Mouse (Mus musculus): ENCODE results near the gene Tmem87b.

Gene Tmem87b

DNA sequence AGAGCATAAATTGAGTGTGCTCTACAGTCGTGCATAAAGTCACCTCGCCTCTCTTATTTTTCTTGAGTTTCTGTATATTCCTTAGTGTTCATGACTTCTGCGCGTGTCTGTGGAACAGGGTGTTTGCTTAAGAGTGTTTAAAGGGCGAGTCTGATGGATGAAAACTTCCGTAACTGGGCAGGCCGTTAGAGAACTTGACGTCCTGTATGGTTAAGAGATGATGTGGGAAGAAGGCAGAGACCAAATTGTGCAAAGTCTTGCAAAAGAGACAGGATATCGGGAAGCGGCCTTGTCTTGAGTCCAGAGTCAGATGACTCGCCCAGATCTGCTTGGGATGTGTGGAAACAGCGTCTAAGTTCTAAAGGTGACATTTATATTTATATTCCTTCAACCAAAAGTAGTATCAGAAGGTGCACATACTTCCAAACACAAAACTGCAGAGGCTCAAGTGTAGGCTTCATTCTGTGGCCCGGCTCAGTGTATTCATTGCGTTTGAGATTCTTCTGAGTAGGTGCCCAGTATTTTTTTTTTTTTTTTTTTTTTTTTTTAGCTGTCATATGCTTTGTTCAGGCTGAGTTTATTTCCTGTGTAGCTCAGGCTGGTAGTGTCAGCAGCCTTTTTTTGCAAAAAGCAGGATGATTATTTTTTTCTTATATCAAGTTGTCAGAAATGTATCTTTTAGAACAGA is 1.2 kb downstream of the Tmem87b start:
- DNase-seq (ENCODE audit: low spot score), result no peak

- no peak for DNase-seq (ENCODE audit: low spot score)
These were observed 2.7 kb downstream of the Tmem87b start for GRCm38 (mm10) chr2:128820631-128821030.

GRCm38 (mm10) chr2:128823893-128824292 is 6.0 kb downstream of the Tmem87b start:
- DNase-seq (ENCODE audit: low spot score), result no peak

DNA sequence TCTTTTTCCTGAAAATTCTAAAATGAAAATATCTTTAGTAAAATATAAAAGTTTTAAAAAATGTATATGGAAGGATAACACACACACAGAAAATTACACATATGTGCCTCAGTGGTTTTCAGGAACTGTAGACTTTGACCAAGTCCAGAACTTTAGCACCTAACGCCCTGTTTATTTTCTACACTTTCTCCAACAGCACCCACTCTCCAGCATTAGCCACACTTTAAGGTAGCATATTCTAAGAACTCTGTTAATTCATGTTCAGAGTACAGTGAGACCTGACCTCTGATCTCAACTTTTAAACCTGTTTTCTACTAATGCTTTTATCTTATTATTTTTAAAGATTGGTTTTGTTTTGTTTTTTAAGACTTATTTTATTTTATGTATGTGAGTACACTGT is 9.9 kb downstream of the Tmem87b start:
- DNase-seq (ENCODE audit: low spot score), result no peak

- no peak for DNase-seq (ENCODE audit: low spot score)
These were observed 14.7 kb downstream of the Tmem87b start for GRCm38 (mm10) chr2:128832611-128833010.

DNA sequence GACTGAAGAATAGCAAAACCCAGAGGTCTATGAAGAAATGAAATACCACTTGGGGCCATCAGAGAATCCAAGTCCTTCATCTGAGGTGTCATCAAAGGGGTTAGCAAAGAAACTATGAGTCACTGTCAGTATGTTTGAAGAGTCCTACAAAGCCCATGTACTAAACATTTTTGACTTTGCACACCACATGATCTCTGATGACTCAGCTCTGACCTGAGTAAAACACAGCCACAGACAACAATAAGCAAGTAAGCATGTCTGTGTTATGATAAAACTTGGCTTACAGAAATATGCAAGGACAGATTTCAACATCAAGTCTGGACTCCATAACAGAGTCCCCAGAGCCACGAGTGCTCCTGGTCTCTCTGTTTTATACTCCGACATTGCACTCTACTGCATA is 15.1 kb downstream of the Tmem87b start:
- no peak for DNase-seq (ENCODE audit: low spot score)

DNA sequence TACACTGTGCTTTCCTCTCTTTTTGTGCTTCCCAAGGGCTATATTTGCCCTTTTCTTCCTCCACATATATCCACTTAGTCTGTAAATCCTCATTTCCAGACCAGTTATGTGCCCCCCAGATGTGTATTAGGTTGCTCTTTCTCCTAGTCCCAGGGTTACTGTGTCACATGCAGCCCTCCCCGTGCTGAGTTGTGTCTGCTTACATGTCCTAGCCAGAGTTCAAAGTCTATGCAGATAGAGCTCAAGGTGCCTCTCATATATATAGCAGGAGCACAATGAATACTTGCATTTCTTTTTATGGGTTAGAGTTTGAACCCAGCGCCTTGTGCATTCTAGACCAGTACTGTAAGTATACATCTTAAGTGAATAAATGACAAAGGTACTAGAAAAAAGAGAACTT is 15.5 kb downstream of the Tmem87b start:
- DNase-seq (ENCODE audit: low spot score), result no peak

GRCm38 (mm10) chr2:128837531-128837930 is 19.6 kb downstream of the Tmem87b start:
- no peak for DNase-seq (ENCODE audit: low spot score)

DNA sequence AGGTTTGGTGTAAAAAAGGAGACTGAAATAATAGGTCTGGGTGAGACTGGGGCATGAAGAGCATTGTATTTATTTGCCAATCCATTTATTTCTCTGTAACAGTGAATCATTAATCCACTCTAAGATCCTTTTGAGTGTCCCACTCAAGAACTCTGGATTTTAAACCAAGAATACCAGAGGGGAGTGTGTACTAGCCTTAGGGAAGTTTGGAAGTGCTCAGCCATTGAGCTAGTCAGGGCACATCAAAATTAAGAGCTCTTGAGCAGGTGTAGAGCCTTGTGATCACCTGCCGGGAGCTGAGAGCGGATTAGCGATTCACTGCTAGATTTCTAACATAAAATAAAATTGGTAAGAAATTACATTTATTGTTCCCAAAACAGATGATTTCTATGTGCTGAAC is 20.7 kb downstream of the Tmem87b start:
- DNase-seq (ENCODE audit: low spot score), result no peak

- DNase-seq (ENCODE audit: low spot score), result no peak
These were observed 21.6 kb downstream of the Tmem87b start for GRCm38 (mm10) chr2:128839501-128839900.

- DNase-seq (ENCODE audit: low spot score), result no peak
These were observed 24.5 kb downstream of the Tmem87b start for GRCm38 (mm10) chr2:128842437-128842836.

DNA sequence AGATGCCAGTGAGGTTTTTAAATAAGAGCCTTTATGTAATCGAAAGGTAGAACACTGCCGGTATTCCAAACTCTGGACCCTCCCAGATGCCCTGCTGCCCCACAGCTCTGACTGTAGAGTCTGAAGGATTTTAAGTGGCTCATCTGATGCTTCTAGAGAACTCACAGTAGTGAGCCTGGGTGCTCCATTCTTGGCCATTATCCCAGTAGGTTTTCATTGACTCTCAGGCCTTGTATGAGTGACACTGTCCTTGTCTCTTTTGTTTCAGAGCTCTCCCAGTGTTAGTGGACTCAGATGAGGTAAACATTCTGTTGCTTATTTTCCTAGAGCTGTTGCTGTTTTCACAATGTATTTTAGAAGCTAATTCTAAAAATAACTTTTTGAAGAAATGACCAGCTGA is 32.1 kb downstream of the Tmem87b start:
- no peak for DNase-seq (ENCODE audit: low spot score)

- DNase-seq (ENCODE audit: low spot score), result no peak
These were observed 38.8 kb downstream of the Tmem87b start for GRCm38 (mm10) chr2:128856673-128857072.

DNA sequence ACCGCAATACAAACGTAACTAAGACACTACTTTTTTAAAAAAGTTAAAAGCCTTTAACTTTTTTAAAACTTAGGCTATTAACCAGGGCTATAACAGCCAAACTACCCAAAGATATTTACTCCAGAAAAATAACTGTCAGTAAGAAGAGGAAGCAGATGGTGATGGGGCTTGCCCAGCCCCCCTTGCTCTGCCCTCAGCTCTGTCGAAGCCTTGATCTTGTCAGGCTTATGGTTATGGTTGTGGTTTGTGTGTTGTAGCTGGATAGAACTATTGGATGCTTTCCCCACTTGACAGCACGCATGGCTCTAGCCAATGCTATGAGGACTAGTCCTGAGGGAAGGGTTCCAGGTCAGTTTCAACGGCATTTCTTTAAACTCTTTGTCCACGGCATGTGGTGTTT is 41.0 kb downstream of the Tmem87b start:
- DNase-seq (ENCODE audit: low spot score), result no peak

DNA sequence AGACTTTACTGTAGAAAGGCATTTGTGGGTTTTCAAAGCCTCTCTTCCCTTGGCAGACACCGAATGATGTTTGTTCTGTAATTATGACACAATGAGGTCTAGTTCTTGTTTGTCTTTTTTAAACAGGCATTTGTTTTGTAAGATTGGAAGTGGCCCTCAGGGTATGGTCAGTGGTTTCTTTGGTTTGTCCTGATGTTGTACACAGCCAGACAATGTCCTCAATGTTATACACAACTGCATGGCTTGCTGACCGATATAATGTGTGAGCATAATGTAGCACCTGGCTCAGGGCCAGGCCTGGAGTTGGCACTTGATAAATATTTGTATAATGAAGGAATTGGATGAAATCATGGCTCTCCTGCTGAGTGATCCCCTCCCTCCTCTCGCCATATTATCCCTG is 41.9 kb downstream of the Tmem87b start:
- no peak for DNase-seq (ENCODE audit: low spot score)

GRCm38 (mm10) chr2:128862636-128863035 is 44.7 kb downstream of the Tmem87b start, which contains the start of gene Fbln7:
Gene Fbln7 (plus strand): TSS chr2:128862981.
- no peak for DNase-seq (ENCODE audit: low spot score)

GRCm38 (mm10) chr2:128863777-128864331 is 45.9 kb downstream of the Tmem87b start:
- DNase-seq (ENCODE audit: low spot score), result peak; percentile 69

GRCm38 (mm10) chr2:128865061-128865460 is 47.1 kb downstream of the Tmem87b start:
- DNase-seq (ENCODE audit: low spot score), result no peak

DNA sequence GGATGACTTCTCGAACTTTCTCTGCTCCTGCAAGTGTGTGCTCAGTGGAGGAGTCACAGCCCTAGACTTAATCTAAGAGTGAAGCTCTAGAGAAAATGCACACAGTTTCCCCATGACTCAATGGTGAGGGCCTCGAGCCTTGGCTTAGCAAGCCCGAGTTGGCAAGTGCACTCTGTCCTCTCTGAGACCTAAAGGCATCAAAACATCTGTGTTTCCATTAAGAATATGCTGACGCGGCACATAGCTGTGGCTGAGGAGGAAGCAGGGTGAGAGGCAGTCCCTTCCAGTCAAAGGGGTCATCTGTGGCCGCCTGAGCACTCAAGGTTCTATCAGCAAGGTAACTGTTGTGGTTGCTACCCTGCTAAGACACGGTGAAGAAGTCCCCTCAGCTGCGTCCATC is 53.7 kb downstream of the Tmem87b start:
- no peak for DNase-seq (ENCODE audit: low spot score)

DNA sequence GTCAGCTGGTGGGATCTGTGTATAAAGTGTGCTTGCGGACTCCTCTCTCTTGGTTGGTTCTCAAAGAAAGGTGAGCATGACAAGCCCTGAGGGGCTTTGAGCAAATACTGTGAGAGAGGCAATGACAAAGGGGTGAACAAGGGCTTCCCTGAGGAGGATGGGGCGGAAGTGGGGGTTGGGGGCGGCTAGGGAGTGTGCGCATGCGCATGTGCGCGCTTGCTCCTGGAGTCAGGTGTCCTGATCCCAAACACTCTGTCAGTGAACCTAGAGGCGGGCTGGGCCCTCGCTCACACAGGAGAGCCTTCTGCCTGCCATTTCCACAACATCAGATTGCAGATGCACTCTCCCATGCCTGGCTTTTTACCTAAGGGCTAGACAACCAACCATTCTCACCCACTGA is 54.3 kb downstream of the Tmem87b start:
- no peak for DNase-seq (ENCODE audit: low spot score)

DNA sequence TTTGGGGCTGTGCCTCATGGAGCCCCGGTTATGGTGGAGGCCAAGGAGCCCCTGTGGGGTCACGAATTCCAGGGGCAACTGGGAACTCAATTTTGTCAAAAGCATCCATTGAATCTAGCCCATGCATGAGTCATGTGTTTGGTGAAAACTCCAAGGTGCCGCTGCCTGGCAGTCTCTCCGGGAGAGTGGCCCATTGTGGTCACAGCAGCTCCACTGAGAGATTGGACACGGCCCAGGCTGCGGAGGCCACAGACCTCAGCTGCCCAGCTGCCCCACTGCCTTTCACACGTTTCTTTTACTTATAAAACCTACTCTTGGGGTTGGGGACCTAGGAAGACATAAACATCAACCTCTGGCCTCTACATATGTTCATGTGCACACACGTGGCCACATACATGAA is 57.6 kb downstream of the Tmem87b start:
- DNase-seq (ENCODE audit: low spot score), result no peak

GRCm38 (mm10) chr2:128881236-128881635 is 63.3 kb downstream of the Tmem87b start:
- DNase-seq (ENCODE audit: low spot score), result no peak

GRCm38 (mm10) chr2:128885225-128885811 is 67.4 kb downstream of the Tmem87b start:
- DNase-seq (ENCODE audit: low spot score), result no peak
